Mouse (Mus musculus): ENCODE data around the gene Tppp. TPM values are rescaled to one million over a fixed set of nuclear protein-coding genes. Genes with fewer than 3 reads are reported as not detected.
"Not testable (repeated sequence)": the region's sequence is repeated elsewhere in the genome, so short reads cannot be mapped to it uniquely, and the experiment has no call there.

The Tppp gene
- polyA plus RNA-seq, 1 experiment: 0.11 TPM

DNA sequence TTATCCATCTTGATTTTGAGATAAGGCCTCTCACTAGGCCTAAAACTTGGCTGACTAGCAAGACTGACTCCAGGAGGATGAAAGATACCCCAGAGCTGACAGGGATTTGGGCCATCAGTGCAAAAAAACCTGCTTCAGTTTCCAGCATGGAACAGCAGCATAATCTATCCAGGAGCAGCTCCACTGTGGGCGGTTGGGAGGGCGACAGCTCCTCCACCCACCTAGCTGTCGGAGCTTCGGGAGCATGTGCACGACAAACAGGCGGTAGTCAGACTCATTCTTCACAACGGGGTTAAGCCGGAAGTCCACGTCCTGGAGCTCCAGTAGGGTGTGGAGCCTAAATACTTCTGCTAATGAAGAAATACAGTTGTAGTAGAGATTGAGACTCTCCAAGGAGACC lies 48.9 kb downstream of the Tppp start:
- Histone ChIP-seq H3K4me3 (ENCODE audit: insufficient read depth, low read length) (no peak overlapping the region), H3K27ac (ENCODE audit: insufficient read depth, low read depth, low read length) (no peak overlapping the region), H3K4me1 (ENCODE audit: control insufficient read depth, insufficient read depth, low read length) (no peaks in the 10 kb centered on the region)
- TF ChIP-seq CTCF (IDR thresholded peaks at IDR 0.05; ENCODE audit: low read depth, low read length) (no peak), POLR2A (IDR thresholded peaks at IDR 0.05; ENCODE audit: borderline replicate concordance, low read depth, low read length) (no peak)

DNA sequence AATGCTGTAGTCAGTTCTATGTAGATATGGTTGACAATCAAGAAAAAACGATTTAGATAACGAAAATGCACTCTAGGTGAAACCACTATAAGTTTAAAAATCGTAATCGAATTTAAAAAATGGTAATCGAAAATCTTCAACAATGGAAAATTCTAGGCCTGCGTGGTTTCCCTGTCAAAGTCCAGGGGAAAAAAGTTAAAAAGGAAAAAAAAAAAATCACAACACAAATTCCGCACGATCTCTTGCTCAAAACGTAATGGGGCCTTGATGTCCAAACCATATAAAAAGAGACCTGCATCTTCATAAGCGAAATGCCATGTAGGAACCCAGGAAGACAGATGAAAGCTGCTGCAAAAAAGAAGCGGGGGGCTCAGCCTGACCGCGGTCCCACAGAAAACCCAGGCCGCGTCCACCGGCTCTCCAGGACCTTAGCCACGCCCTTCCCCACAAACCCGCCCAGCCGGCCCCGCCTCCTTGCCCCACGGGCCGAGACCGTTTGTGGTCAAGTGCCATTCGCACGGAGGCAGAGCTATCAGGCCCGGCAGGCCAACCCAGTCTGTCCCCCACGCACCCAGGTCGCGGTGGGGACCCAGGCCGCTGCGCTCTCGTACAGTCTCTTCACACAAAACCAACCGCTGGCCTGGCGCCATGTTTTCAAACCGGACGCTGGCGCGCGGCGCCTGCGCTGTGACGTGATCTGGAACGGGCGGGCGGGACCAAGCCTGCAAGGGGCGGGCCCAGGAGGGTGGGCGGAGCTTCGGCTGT lies 52.6 kb downstream of the Tppp start, which contains the start of gene Cep72:
TSS of gene Cep72 (minus strand) at position 687 of the 765 bp plus-strand sequence.
- H3K4me1 ChIP-seq (ENCODE audit: control insufficient read depth, insufficient read depth, low read length): peaks cover 8% of the 10 kb centered on the region
- TF ChIP-seq POLR2A (IDR thresholded peaks at IDR 0.05; ENCODE audit: borderline replicate concordance, low read depth, low read length) (no peak), CTCF (IDR thresholded peaks at IDR 0.05; ENCODE audit: low read depth, low read length) (no peak)
- peak within 1 kb of the TSS; percentile 56 for H3K27ac ChIP-seq (ENCODE audit: insufficient read depth, low read depth, low read length)
- peak within 1 kb of the TSS; percentile 82 for H3K4me3 ChIP-seq (ENCODE audit: insufficient read depth, low read length)

DNA sequence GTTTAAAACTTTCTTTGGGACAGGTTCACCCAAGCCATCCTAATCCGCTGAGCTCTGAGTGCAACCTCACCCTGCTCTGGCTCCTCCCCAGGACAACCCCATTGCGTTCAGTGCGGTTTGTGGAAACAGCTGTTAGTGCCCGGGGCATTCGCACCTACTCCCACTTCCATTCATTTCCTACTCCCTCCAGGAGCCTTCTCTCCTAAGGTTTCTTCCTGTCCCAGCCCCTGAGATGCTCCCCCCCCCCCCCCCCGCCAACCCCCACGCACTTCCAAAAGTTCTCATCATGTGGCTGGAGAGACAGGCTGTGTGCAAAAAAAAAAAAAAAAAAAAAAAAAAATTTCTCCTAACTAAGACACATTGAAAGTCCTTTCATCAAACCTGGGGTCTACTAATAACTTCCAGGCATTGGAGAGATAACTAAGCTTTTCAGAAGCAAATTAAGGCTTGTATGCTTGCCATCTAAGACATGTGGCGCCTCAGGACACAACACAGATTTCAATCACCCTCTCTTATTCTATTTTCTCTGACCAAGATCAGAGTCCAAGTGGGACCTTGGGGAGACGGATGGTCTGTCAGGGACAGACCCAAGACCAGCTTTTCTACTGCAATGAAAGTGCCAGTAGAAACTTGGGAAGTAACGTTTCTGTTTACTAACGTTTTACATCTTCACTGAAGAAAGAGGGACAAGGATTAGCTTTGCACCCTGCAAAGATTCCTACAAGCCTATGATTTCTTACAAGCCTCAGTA lies 53.3 kb downstream of the Tppp start:
- no peak overlapping the region for H3K27ac ChIP-seq (ENCODE audit: insufficient read depth, low read depth, low read length)
- peaks cover 8% of the 10 kb centered on the region for H3K4me1 ChIP-seq (ENCODE audit: control insufficient read depth, insufficient read depth, low read length)
- no peak for TF ChIP-seq POLR2A (IDR thresholded peaks at IDR 0.05; ENCODE audit: borderline replicate concordance, low read depth, low read length)
- no peak for TF ChIP-seq CTCF (IDR thresholded peaks at IDR 0.05; ENCODE audit: low read depth, low read length)
- peak overlapping the region; percentile 82 for H3K4me3 ChIP-seq (ENCODE audit: insufficient read depth, low read length)

DNA sequence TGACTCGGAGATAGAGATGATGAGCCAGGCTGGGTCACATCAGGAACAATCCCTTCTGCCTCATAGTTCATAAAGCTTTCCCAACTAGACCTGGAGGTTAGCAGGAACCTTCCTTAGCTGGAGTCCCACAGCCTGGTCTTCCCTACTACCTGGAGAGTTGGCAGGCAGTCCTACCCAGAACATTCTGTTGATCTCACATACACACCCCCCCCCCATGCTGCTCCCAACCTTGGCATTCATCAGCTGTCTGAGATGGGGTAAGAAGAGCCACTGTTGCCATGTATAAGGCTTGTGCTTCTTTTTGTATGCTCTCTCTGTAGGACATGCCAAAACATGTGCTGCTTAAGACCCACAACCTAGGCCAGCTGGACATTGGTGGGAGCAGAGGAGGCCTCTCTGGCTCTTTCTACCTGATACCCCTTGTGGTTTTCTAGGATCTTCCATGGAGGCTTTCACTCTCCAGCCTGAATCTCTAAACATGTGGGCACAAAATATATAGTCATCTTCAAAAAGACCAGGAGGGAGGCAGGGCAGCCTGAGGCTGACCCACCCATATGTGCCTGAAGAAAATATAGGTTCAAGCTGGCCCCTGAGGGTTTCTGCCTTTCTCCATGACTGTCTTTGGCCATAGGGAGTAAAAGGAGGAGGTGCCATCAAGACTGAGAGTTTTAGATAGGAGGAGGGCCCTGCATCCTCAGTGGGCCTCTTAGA lies 54.3 kb downstream of the Tppp start:
- H3K4me3 ChIP-seq (ENCODE audit: insufficient read depth, low read length): no peak overlapping the region
- H3K4me1 ChIP-seq (ENCODE audit: control insufficient read depth, insufficient read depth, low read length): peaks cover 8% of the 10 kb centered on the region
- TF ChIP-seq CTCF (IDR thresholded peaks at IDR 0.05; ENCODE audit: low read depth, low read length) (no peak), POLR2A (IDR thresholded peaks at IDR 0.05; ENCODE audit: borderline replicate concordance, low read depth, low read length) (no peak)
- H3K27ac ChIP-seq (ENCODE audit: insufficient read depth, low read depth, low read length): no peak overlapping the region

DNA sequence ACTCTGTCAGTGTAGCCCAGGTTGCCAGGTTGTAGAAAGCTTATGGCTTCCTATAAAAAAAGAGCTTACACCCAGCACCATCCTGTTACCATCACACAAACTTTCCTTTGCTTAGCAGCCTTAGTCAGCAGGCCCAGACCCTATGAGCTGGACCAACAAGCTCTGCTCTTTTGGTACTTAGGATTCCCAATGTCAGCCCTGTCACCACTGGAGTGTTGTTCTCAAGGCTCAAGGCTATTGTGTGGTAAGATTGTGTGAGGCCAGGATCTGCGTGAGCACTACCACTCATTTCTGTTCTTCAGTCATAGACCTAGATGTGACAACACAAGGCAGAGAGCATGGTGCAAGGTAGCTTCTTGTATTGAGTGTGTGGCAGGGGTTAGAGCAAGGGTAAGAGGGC lies 57.4 kb downstream of the Tppp start:
- no peak for TF ChIP-seq CTCF (IDR thresholded peaks at IDR 0.05; ENCODE audit: low read depth, low read length)
- no peak overlapping the region for H3K4me3 ChIP-seq (ENCODE audit: insufficient read depth, low read length)
- no peak overlapping the region for H3K27ac ChIP-seq (ENCODE audit: insufficient read depth, low read depth, low read length)
- H3K4me1 ChIP-seq (ENCODE audit: control insufficient read depth, insufficient read depth, low read length): peaks cover 8% of the 10 kb centered on the region

DNA sequence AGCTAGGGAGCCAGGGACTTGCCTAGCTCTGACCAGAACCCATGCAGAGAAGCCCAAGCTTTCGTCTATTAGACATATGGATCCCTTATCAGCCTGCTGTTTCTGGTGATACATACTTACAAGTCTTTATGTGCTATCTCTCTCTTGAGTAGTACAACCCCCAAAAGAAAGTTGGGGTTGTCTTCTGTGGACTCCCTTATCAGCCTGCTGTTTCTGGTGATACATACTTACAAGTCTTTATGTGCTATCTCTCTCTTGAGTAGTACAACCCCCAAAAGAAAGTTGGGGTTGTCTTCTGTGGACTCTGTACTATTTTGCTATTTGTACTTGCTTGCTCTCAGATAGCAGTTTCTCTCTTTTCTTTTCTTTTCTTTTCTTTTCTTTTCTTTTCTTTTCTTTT lies 62.0 kb downstream of the Tppp start:
- not testable (repeated sequence) for H3K27ac ChIP-seq (ENCODE audit: insufficient read depth, low read depth, low read length); H3K4me3 ChIP-seq (ENCODE audit: insufficient read depth, low read length); H3K4me1 ChIP-seq (ENCODE audit: control insufficient read depth, insufficient read depth, low read length)

DNA sequence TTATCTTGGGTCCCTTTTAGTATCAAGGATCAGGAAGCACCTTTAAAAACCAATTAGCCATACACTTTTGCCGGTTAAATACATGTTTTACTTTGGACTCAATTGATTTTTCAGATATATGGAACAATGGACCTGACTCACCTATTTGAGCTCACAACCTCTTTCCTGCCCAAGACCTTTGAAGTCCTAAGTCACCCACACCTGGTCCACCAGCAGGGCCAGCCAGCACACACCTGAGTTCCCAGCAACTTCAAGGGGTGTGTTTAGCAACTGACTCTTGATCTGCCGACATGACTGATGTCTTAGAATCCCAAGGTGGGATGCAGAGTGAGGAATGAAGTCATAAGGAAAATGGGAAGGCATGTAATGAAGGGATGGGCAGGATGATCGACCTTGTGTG lies 62.5 kb downstream of the Tppp start:
- H3K4me3 ChIP-seq (ENCODE audit: insufficient read depth, low read length): no peak overlapping the region
- no peak for TF ChIP-seq POLR2A (IDR thresholded peaks at IDR 0.05; ENCODE audit: borderline replicate concordance, low read depth, low read length)
- no peak for TF ChIP-seq CTCF (IDR thresholded peaks at IDR 0.05; ENCODE audit: low read depth, low read length)
- H3K4me1 ChIP-seq (ENCODE audit: control insufficient read depth, insufficient read depth, low read length): no peaks in the 10 kb centered on the region
- H3K27ac ChIP-seq (ENCODE audit: insufficient read depth, low read depth, low read length): no peak overlapping the region

DNA sequence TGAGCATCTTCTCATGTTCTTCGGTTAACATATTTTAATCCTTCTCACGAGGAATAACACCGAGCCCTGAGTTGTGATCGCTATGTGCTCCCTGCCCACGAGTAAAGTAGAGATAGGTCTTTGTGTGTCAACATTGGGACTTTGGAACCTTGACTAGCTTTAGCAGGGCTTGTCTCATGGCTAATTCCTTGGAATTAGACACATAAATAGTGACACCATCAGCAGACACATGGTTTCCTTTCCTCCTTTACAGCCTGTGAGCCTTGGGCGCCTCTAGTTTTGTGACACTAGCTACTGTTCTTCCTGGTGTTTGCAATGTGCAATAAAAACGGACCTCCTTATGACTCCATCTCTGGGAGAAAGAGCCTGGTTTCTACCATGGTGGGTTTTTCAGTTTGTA lies 64.2 kb downstream of the Tppp start:
- Histone ChIP-seq H3K27ac (ENCODE audit: insufficient read depth, low read depth, low read length) (no peak overlapping the region), H3K4me1 (ENCODE audit: control insufficient read depth, insufficient read depth, low read length) (no peaks in the 10 kb centered on the region), H3K4me3 (ENCODE audit: insufficient read depth, low read length) (no peak overlapping the region)
- no peak for TF ChIP-seq CTCF (IDR thresholded peaks at IDR 0.05; ENCODE audit: low read depth, low read length)
- no peak for TF ChIP-seq POLR2A (IDR thresholded peaks at IDR 0.05; ENCODE audit: borderline replicate concordance, low read depth, low read length)

Other genes starting within 250 kb of the Tppp start
- gene Nkd2, start 161.8 kb upstream of the Tppp start, polyA plus RNA-seq (2012; ENCODE audit: insufficient read depth, insufficient read length, missing spikeins): not detected in 2 replicates
- 14.5 and 20.3 TPM in 2 replicates for gene Trip13, start 71.6 kb upstream of the Tppp start, polyA plus RNA-seq (2012; ENCODE audit: insufficient read depth, insufficient read length, missing spikeins)
- 40.7 and 48.0 TPM in 2 replicates for gene Brd9, start 71.6 kb upstream of the Tppp start, polyA plus RNA-seq (2012; ENCODE audit: insufficient read depth, insufficient read length, missing spikeins)
- not detected in 2 replicates for gene Zdhhc11, start 45.6 kb upstream of the Tppp start, polyA plus RNA-seq (2012; ENCODE audit: insufficient read depth, insufficient read length, missing spikeins)
- gene Cep72, start 52.9 kb downstream of the Tppp start, polyA plus RNA-seq (2012; ENCODE audit: insufficient read depth, insufficient read length, missing spikeins): 5.6 and 9.4 TPM in 2 replicates
- gene Slc9a3, start 112.0 kb downstream of the Tppp start, polyA plus RNA-seq (2012; ENCODE audit: insufficient read depth, insufficient read length, missing spikeins): not detected in 2 replicates
- 84.9 and 91.7 TPM in 2 replicates for gene Exoc3, start 199.3 kb downstream of the Tppp start, polyA plus RNA-seq (2012; ENCODE audit: insufficient read depth, insufficient read length, missing spikeins)

Measured in bone marrow macrophage, adult 2 months (primary cell).